Mouse (Mus musculus) brain, embryonic 14.5 days (tissue): ENCODE results near the gene Terb2.

Experiments
- CTCF ChIP-seq: fragments of 200-500 bp; IDR thresholded peaks from 2 replicates; pipeline ENCODE4 v1.5.1; 2012; ENCODE audit warnings: inconsistent platforms, mild to moderate bottlenecking, moderate library complexity, borderline replicate concordance; ENCODE audit not compliant: insufficient read depth, insufficient read length; ENCODE audit errors: extremely low read depth
- POLR2A ChIP-seq: fragments of 200-500 bp; IDR thresholded peaks from 2 replicates; pipeline ENCODE4 v1.6.1; 2012; ENCODE audit warnings: mild to moderate bottlenecking, inconsistent platforms, borderline replicate concordance; ENCODE audit not compliant: poor library complexity, insufficient read depth, insufficient read length, severe bottlenecking; ENCODE audit errors: extremely low read depth

- TF ChIP-seq POLR2A = no peak
- no peak for TF ChIP-seq CTCF
Observed at GRCm38 (mm10) chr2:122163430-122164195, 22.5 kb upstream of the Terb2 start.
